Mouse (Mus musculus) hindbrain, embryonic 14.5 days (tissue): ENCODE measurements around the gene Uckl1. TPM values are rescaled to one million over a fixed set of nuclear protein-coding genes. Genes with fewer than 3 reads are reported as not detected.

ENCODE experiments used
- ATAC-seq: fragments of 200-750 bp; cut with Nextera tagmentation; 2 replicates; pipeline ENCODE4 v1.8.0; 2017; ENCODE audit warnings: moderate number of reproducible peaks, mild to moderate bottlenecking, moderate TSS enrichment, moderate library complexity; ENCODE audit not compliant: low FRiP score
- DNase-seq: peaks from one replicate; pipeline ENCODE4 v3.0.0-alpha.2; 2015; ENCODE audit warnings: low spot score
- H3K27ac ChIP-seq: fragments of 300-500 bp; sonication (generic); 2 replicates; pipeline ENCODE4 v1.5.1; 2014; ENCODE audit warnings: mild to moderate bottlenecking, moderate library complexity
- H3K27me3 ChIP-seq: fragments of 300-500 bp; sonication (generic); 2 replicates; pipeline ENCODE4 v1.6.1; 2014; ENCODE audit warnings: mild to moderate bottlenecking, low read length, mixed read lengths; ENCODE audit not compliant: control insufficient read depth, insufficient read depth
- H3K36me3 ChIP-seq: fragments of 300-500 bp; sonication (generic); replicated peaks from 2 replicates; pipeline ENCODE4 v1.6.1; 2014; ENCODE audit not compliant: control insufficient read depth, insufficient read depth
- H3K4me1 ChIP-seq: fragments of 300-500 bp; sonication (generic); replicated peaks from 2 replicates; pipeline ENCODE4 v1.6.1; 2014; ENCODE audit warnings: antibody characterized with exemption, low read length, mixed read lengths; ENCODE audit not compliant: control insufficient read depth, insufficient read depth
- H3K4me2 ChIP-seq: fragments of 300-500 bp; sonication (generic); replicated peaks from 2 replicates; pipeline ENCODE4 v1.6.1; 2014; ENCODE audit warnings: mild to moderate bottlenecking, moderate library complexity
- H3K4me3 ChIP-seq: fragments of 300-500 bp; sonication (generic); replicated peaks from 2 replicates; pipeline ENCODE4 v1.5.1; 2014; ENCODE audit warnings: mild to moderate bottlenecking, low read length
- H3K9ac ChIP-seq: fragments of 300-500 bp; sonication (generic); 2 replicates; pipeline ENCODE4 v1.6.1; 2014
- H3K9me3 ChIP-seq: fragments of 300-500 bp; sonication (generic); 2 replicates; pipeline ENCODE4 v1.6.1; 2016; ENCODE audit warnings: low read length; ENCODE audit not compliant: control insufficient read depth
- WGBS: fragments of 180-500 bp; shearing (Covaris S2); extraction: QIAGEN DNeasy Blood & Tissue Kit; methylation state at CpG from one replicate; pipeline ENCODE4 v1.1.7; 2014; 5-methylcytosine and 5-hydroxymethylcytosine counted together
- polyA plus RNA-seq: library from polyadenylated mRNA; unstranded; fragments of >200 nt; fragmentation: Nextera tagmentation; extraction: Ambion mirVana; gene quantifications from 2 replicates; pipeline ENCODE4 v1.2.1, GENCODE M21; 2014

Gene Uckl1
- polyA plus RNA-seq, 1 experiment from 2014 or later = 57.2 TPM

GRCm38 (mm10) chr2:181582358-181582757 is 2.3 kb downstream of the Uckl1 start:
- H3K4me1 ChIP-seq = peaks cover 20% of the 10 kb centered on the region
- ATAC-seq (no peak), DNase-seq (no peak)
- peaks cover 43% of the 10 kb centered on the region for H3K36me3 ChIP-seq
- WGBS = 77% methylated on average over 2 of the region's 2 CpGs
- peak overlapping the region; percentile 66; the same call in 1 of the 2 replicates for H3K4me3 ChIP-seq
- H3K27me3 ChIP-seq = no peaks in the 10 kb centered on the region
- peak overlapping the region; percentile 82 for H3K4me2 ChIP-seq
- no peak overlapping the region for H3K27ac ChIP-seq
- peak overlapping the region; percentile 84; the same call in 1 of the 2 replicates for H3K9ac ChIP-seq
- no peaks in the 10 kb centered on the region for H3K9me3 ChIP-seq

GRCm38 (mm10) chr2:181581402-181582120 is 3.1 kb downstream of the Uckl1 start:
- H3K4me3 ChIP-seq = peak overlapping the region; percentile 66
- peaks cover 28% of the 10 kb centered on the region for H3K4me1 ChIP-seq
- H3K9ac ChIP-seq = peak overlapping the region; percentile 84
- no peaks in the 10 kb centered on the region for H3K27me3 ChIP-seq
- DNase-seq = peak; percentile 76
- under 1% methylated on average over 49 of the region's 49 CpGs for WGBS
- peak overlapping the region; percentile 93 for H3K27ac ChIP-seq
- H3K4me2 ChIP-seq = peak overlapping the region; percentile 82
- no peaks in the 10 kb centered on the region for H3K9me3 ChIP-seq
- peak; percentile 78 for ATAC-seq
- H3K36me3 ChIP-seq = peaks cover 35% of the 10 kb centered on the region

GRCm38 (mm10) chr2:181581016-181581401 is 3.7 kb downstream of the Uckl1 start:
- peak overlapping the region; percentile 82 for H3K4me2 ChIP-seq
- under 1% methylated on average over 11 of the region's 11 CpGs for WGBS
- ATAC-seq (peak; percentile 79), DNase-seq (peak; percentile 84)
- H3K4me3 ChIP-seq = peak overlapping the region; percentile 66
- H3K9me3 ChIP-seq = no peaks in the 10 kb centered on the region
- peak overlapping the region; percentile 93 for H3K27ac ChIP-seq
- H3K9ac ChIP-seq = peak overlapping the region; percentile 84
- H3K27me3 ChIP-seq = no peaks in the 10 kb centered on the region
- peaks cover 30% of the 10 kb centered on the region for H3K36me3 ChIP-seq
- peaks cover 30% of the 10 kb centered on the region for H3K4me1 ChIP-seq

- Histone ChIP-seq H3K27me3 (no peaks in the 10 kb centered on the region), H3K27ac (peak overlapping the region; percentile 93; the same call in 1 of the 2 replicates), H3K4me2 (peak overlapping the region; percentile 82), H3K36me3 (peaks cover 22% of the 10 kb centered on the region), H3K4me1 (peaks cover 30% of the 10 kb centered on the region), H3K9me3 (no peaks in the 10 kb centered on the region), H3K4me3 (peak overlapping the region; percentile 66), H3K9ac (peak overlapping the region; percentile 84)
- DNase-seq (no peak), ATAC-seq (no peak)
- 85% methylated on average over 5 of the region's 5 CpGs for WGBS
These were observed 4.4 kb downstream of the Uckl1 start for GRCm38 (mm10) chr2:181580131-181580772.

GRCm38 (mm10) chr2:181579681-181580080 is 5.0 kb downstream of the Uckl1 start:
- Histone ChIP-seq H3K36me3 (peaks cover 18% of the 10 kb centered on the region), H3K4me1 (peaks cover 30% of the 10 kb centered on the region), H3K27ac (no peak overlapping the region), H3K27me3 (no peaks in the 10 kb centered on the region), H3K9ac (no peak overlapping the region), H3K9me3 (no peaks in the 10 kb centered on the region), H3K4me2 (no peak overlapping the region), H3K4me3 (no peak overlapping the region)
- 87% methylated on average over 1 of the region's 1 CpGs for WGBS
- ATAC-seq (no peak), DNase-seq (no peak)

- no peak for DNase-seq
- H3K4me2 ChIP-seq = no peak overlapping the region
- peaks cover 14% of the 10 kb centered on the region for H3K36me3 ChIP-seq
- no peak overlapping the region for H3K9ac ChIP-seq
- H3K9me3 ChIP-seq = no peaks in the 10 kb centered on the region
- peaks cover 30% of the 10 kb centered on the region for H3K4me1 ChIP-seq
- no peak overlapping the region for H3K4me3 ChIP-seq
- H3K27ac ChIP-seq = no peak overlapping the region
- 75% methylated on average over 5 of the region's 5 CpGs for WGBS
- no peaks in the 10 kb centered on the region for H3K27me3 ChIP-seq
- ATAC-seq = no peak
These were observed 5.7 kb downstream of the Uckl1 start for GRCm38 (mm10) chr2:181578790-181579618.

GRCm38 (mm10) chr2:181577981-181578581 is 6.6 kb downstream of the Uckl1 start:
- H3K27ac ChIP-seq = no peak overlapping the region
- no peaks in the 10 kb centered on the region for H3K27me3 ChIP-seq
- DNase-seq (no peak), ATAC-seq (no peak)
- H3K4me1 ChIP-seq = peaks cover 30% of the 10 kb centered on the region
- H3K4me2 ChIP-seq = no peak overlapping the region
- H3K9me3 ChIP-seq = no peaks in the 10 kb centered on the region
- H3K4me3 ChIP-seq = no peak overlapping the region
- H3K9ac ChIP-seq = no peak overlapping the region
- peaks cover 17% of the 10 kb centered on the region for H3K36me3 ChIP-seq
- 82% methylated on average over 7 of the region's 7 CpGs for WGBS

- Histone ChIP-seq H3K36me3 (peaks cover 13% of the 10 kb centered on the region; the same call in 1 of the 2 replicates), H3K4me3 (no peak overlapping the region), H3K9me3 (no peaks in the 10 kb centered on the region), H3K27me3 (no peaks in the 10 kb centered on the region), H3K4me2 (no peak overlapping the region), H3K27ac (no peak overlapping the region), H3K9ac (no peak overlapping the region; the same call in 1 of the 2 replicates), H3K4me1 (peaks cover 28% of the 10 kb centered on the region)
- DNase-seq (no peak), ATAC-seq (no peak)
- WGBS = 54% methylated on average over 2 of the region's 2 CpGs
These were observed 7.6 kb downstream of the Uckl1 start for GRCm38 (mm10) chr2:181577126-181577525.
